Mouse (Mus musculus) embryonic facial prominence, embryonic 14.5 days (tissue): ENCODE data around the gene Rpl28. TPM values are rescaled to one million over a fixed set of nuclear protein-coding genes. Genes with fewer than 3 reads are reported as not detected.
"Not testable (repeated sequence)": the region's sequence is repeated elsewhere in the genome, so short reads cannot be mapped to it uniquely, and the experiment has no call there.

Experiments
- ATAC-seq: fragments of 200-750 bp; cut with Nextera tagmentation; 2 replicates; pipeline ENCODE4 v1.8.0; 2017; ENCODE audit warnings: low read depth, moderate number of reproducible peaks, moderate TSS enrichment
- DNase-seq: peaks from one replicate; pipeline ENCODE4 v3.0.0-alpha.2; 2015; ENCODE audit warnings: low spot score
- H3K27ac ChIP-seq: fragments of 300-500 bp; sonication (generic); replicated peaks from 2 replicates; pipeline ENCODE4 v1.5.1; 2014; ENCODE audit warnings: low read depth, mild to moderate bottlenecking, low read length, moderate library complexity
- H3K27me3 ChIP-seq: fragments of 300-500 bp; sonication (generic); replicated peaks from 2 replicates; pipeline ENCODE4 v1.6.1; 2014; ENCODE audit warnings: low read length; ENCODE audit not compliant: control insufficient read depth, insufficient read depth
- H3K36me3 ChIP-seq: fragments of 300-500 bp; sonication (generic); 2 replicates; pipeline ENCODE4 v1.6.1; 2014; ENCODE audit warnings: low read length, mixed read lengths; ENCODE audit not compliant: control insufficient read depth, insufficient read depth
- H3K4me1 ChIP-seq: fragments of 300-500 bp; sonication (generic); 2 replicates; pipeline ENCODE4 v1.6.1; 2014; ENCODE audit warnings: antibody characterized with exemption, low read length; ENCODE audit not compliant: control insufficient read depth, insufficient read depth
- H3K4me2 ChIP-seq: fragments of 300-500 bp; sonication (generic); 2 replicates; pipeline ENCODE4 v1.6.1; 2014; ENCODE audit warnings: low read depth, mild to moderate bottlenecking, low read length, moderate library complexity, mixed read lengths
- H3K4me3 ChIP-seq: fragments of 300-500 bp; sonication (generic); 2 replicates; pipeline ENCODE4 v1.5.1; 2014; ENCODE audit warnings: low read depth, mild to moderate bottlenecking, low read length
- H3K9ac ChIP-seq: fragments of 300-500 bp; sonication (generic); 2 replicates; pipeline ENCODE4 v1.6.1; 2014; ENCODE audit warnings: low read depth, mild to moderate bottlenecking, low read length, moderate library complexity, mixed read lengths
- H3K9me3 ChIP-seq: fragments of 300-500 bp; sonication (generic); 2 replicates; pipeline ENCODE4 v1.6.1; 2016; ENCODE audit warnings: low read length; ENCODE audit not compliant: control insufficient read depth
- WGBS: fragments of 180-500 bp; shearing (Covaris S2); extraction: QIAGEN DNeasy Blood & Tissue Kit; methylation state at CpG from one replicate; pipeline ENCODE4 v1.1.7; 2014; 5-methylcytosine and 5-hydroxymethylcytosine counted together
- polyA plus RNA-seq: library from polyadenylated mRNA; unstranded; fragments of >200 nt; fragmentation: Nextera tagmentation; extraction: Ambion mirVana; gene quantifications from 2 replicates; pipeline ENCODE4 v1.2.1, GENCODE M21; 2014

The Rpl28 gene
- polyA plus RNA-seq, 1 experiment from 2014 or later, result 300 TPM

DNA sequence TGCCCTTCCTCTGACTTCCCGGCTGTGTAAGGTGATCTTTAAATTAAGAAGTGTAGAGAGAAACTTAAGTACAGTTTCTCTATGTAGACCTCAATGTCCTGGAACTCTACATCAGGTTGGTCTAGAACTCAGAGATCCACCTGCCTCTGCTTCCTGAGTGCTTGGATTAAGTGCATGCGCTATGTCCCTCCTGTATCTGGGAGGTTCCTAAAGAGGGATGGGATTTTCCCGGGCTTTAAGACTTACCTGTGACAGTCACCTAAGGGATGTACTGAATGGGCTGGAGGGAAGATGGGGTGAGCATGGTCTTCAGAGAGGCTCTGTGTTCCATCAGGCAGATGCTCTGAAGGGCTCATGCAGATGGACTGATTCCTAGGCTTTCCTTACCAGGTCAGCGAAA, 1.0 kb downstream of the Rpl28 start:
- no peaks in the 10 kb centered on the region; the same call in 1 of the 2 replicates for H3K27me3 ChIP-seq
- no peaks in the 10 kb centered on the region for H3K9me3 ChIP-seq
- peaks cover 5% of the 10 kb centered on the region; the same call in 1 of the 2 replicates for H3K4me1 ChIP-seq
- DNase-seq (no peak), ATAC-seq (no peak)
- peak overlapping the region; percentile 95 for H3K4me2 ChIP-seq
- peak overlapping the region; percentile 99 for H3K9ac ChIP-seq
- H3K27ac ChIP-seq, result peak overlapping the region; percentile 96
- 43% methylated on average over 4 of the region's 4 CpGs for WGBS
- H3K4me3 ChIP-seq, result peak overlapping the region; percentile 91
- H3K36me3 ChIP-seq, result peaks cover 44% of the 10 kb centered on the region

DNA sequence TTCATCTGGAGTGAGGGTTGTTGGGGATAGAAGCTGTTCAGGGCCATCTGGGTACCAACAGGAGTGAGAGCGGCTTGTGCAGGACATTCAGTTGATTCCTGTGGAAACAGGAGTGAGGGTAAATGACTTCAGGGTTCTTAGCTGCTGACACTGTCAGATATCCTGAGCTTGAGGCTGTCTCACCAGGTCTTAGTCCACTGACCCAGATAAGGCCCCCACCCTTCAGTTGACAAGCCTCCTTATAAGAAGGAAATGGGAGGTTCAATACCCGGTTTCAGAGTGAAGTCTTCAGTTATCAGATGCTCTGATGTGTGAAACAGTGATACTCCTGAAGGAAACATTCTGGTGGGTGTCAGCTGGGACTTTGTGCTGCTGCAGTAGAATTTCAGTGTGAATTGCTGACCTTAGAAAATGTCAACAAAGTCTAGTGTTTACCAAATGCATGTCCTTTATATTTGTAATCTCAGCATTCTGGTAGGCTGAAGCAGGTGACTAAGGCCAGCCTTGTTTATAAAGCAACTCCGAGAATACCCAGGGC, 2.0 kb downstream of the Rpl28 start:
- Histone ChIP-seq H3K9ac (no peak overlapping the region), H3K36me3 (peaks cover 44% of the 10 kb centered on the region), H3K4me3 (no peak overlapping the region), H3K27ac (no peak overlapping the region), H3K9me3 (no peaks in the 10 kb centered on the region), H3K4me2 (peak overlapping the region; percentile 95; the same call in 1 of the 2 replicates), H3K27me3 (no peaks in the 10 kb centered on the region), H3K4me1 (0 out of 2 replicates have a peak, but pooled peaks cover 3% of the 10 kb centered on the region)
- no peak for ATAC-seq
- 81% methylated on average over 3 of the region's 3 CpGs for WGBS
- no peak for DNase-seq

DNA sequence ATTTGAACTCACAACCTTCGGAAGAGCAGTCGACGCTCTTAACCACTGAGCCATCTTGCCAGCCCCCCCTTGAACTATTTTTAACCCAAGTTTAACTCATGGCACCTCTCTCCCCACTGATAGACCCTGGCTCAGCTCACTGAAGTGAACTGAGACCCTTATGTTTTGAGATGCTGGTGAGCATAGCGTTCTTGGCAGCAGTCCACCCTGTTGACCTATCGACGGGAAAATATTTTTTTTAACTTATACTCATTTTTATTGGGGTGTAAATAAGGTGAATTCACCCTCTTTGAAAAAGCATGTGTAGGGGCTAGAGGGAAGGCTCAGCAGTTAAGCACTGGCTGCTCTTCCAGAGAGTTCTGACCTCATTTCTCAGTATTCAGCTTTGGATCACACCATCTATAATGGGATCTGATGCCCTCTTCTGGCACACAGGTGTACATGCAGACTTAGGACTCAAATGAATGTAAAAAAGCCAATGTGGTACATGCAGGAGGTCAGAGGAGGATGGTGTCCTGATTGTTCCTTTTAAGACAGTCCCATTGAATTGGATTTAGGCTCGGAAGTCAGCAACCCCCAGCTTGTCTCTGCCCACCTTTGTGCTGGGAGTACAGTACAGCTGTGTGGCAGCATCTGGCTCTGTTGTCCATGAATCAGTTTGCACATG, 3.2 kb downstream of the Rpl28 start:
- peaks cover 44% of the 10 kb centered on the region for H3K36me3 ChIP-seq

DNA sequence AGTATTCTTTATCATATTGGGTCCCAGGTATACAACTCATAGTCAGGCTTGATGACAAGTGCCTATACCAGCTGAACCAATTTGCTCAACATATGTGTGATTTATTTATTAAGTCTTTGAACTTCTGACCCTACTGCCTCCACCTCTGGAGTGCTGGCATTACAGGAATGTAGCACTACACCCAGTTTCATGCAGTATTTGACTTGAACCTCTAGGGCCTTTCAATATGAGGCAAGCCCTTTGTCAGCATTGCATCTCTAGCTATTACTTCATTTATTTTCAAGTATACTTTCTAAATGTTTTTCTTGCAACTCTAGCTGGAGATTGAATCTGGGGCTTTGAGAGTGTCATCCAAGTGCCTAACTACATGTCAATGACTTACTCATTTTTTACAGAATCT, 9.6 kb downstream of the Rpl28 start:
- H3K9ac ChIP-seq, result no peak overlapping the region
- no peak for DNase-seq
- H3K4me2 ChIP-seq, result no peak overlapping the region
- no peaks in the 10 kb centered on the region for H3K4me1 ChIP-seq
- no peak overlapping the region for H3K27ac ChIP-seq
- H3K36me3 ChIP-seq, result peaks cover 34% of the 10 kb centered on the region
- H3K9me3 ChIP-seq, result no peaks in the 10 kb centered on the region
- no peak for ATAC-seq
- no peaks in the 10 kb centered on the region for H3K27me3 ChIP-seq
- H3K4me3 ChIP-seq, result no peak overlapping the region

More for the DNA sequence above, 3.2 kb downstream of the Rpl28 start:
- no peak overlapping the region for H3K4me3 ChIP-seq
- H3K4me2 ChIP-seq, result no peak overlapping the region
- peak; percentile 62 for DNase-seq
- 70% methylated on average over 7 of the region's 7 CpGs for WGBS
- no peak overlapping the region for H3K27ac ChIP-seq
- no peaks in the 10 kb centered on the region for H3K9me3 ChIP-seq
- H3K4me1 ChIP-seq, result 0 out of 2 replicates have a peak, but pooled peaks cover 3% of the 10 kb centered on the region
- no peaks in the 10 kb centered on the region for H3K27me3 ChIP-seq
- H3K9ac ChIP-seq, result no peak overlapping the region
- ATAC-seq, result no peak; the same call in 1 of the 2 replicates

DNA sequence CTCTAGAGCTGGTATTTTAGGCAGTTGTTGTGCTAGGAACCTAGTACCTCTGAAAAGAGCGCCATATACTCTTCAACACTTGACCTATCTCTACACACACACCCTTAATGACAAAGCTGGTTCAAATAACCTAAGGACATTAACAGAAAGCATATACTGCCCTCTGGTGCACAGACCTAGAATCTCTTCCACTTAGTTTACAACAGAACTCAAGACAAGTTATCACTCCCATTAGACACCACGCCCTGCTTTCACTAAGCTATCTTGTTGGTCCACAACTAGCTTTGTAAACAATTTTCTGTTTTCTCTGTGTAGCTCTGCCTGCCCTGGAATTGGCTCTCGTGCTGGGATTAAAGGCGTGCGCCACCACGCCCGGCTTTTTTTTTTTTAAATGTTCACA, 14.0 kb downstream of the Rpl28 start:
- Histone ChIP-seq H3K9me3 (no peaks in the 10 kb centered on the region), H3K4me2 (no peak overlapping the region), H3K36me3 (peaks cover 58% of the 10 kb centered on the region), H3K4me1 (peaks cover 15% of the 10 kb centered on the region), H3K27ac (no peak overlapping the region), H3K4me3 (no peak overlapping the region), H3K9ac (no peak overlapping the region), H3K27me3 (no peaks in the 10 kb centered on the region)
- ATAC-seq (no peak), DNase-seq (peak; percentile 54)
- 87% methylated on average over 7 of the region's 7 CpGs for WGBS

DNA sequence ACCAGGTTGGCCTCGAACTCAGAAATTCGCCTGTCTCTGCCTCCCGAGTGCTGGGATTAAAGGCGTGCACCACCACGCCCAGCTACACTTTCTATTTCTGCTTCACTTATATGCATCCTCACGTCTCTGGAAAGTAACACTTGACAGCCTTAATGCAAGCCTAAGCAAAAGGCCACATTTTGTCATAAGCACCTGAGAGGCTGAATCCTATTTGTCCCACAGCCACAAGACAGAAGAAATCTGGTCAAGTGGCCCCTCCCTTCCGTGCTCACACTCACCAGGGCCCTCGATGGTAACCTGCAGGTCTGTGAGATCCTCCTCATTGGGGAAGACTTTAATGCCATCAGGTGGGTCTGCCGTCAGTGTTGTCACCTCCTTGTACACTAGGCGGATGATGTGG, 18.5 kb downstream of the Rpl28 start:
- H3K4me3 ChIP-seq, result peak overlapping the region; percentile 97
- peaks cover 43% of the 10 kb centered on the region for H3K36me3 ChIP-seq
- H3K4me1 ChIP-seq, result peaks cover 21% of the 10 kb centered on the region
- ATAC-seq, DNase-seq, H3K27me3 ChIP-seq, H3K9me3 ChIP-seq: not testable (repeated sequence)
- peak overlapping the region; percentile 99 for H3K9ac ChIP-seq
- H3K4me2 ChIP-seq, result peak overlapping the region; percentile 80
- WGBS, result 40% methylated on average over 10 of the region's 10 CpGs
- H3K27ac ChIP-seq, result peak overlapping the region; percentile 98; the same call in 1 of the 2 replicates

DNA sequence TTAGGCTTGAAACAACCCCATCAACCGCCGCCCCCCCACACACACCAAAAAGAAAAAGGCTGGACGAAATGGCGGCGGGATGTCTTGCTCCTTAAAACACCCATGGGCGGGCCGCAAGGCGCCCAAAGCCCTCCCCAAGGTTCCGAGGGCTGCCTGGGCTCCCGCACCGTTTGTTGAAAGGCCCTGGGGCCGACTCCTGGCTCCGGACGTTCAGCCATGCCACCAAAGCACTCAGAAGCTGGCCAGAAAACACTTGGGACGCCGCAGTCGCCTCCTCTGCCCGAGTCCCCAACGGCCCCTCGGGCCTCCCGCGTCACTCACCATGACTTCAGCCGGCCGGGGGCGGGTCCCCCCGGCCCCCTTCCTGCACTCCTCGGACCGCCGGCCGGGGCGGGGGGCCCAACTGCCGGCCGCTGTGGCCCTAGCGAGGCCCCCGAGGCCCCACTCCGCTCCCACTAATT, 19.2 kb downstream of the Rpl28 start:
- DNase-seq (peak; percentile 32), ATAC-seq (0 out of 2 replicates have a peak, but pooled peaks have one; percentile 1)
- H3K27me3 ChIP-seq, result no peaks in the 10 kb centered on the region
- H3K9me3 ChIP-seq, result no peaks in the 10 kb centered on the region
- WGBS, result 0% methylated on average over 15 of the region's 36 CpGs
- peaks cover 35% of the 10 kb centered on the region for H3K36me3 ChIP-seq
- H3K4me2 ChIP-seq, result peak overlapping the region; percentile 80
- peak overlapping the region; percentile 97 for H3K4me3 ChIP-seq
- peak overlapping the region; percentile 98 for H3K27ac ChIP-seq
- H3K4me1 ChIP-seq, result peaks cover 21% of the 10 kb centered on the region
- peak overlapping the region; percentile 99 for H3K9ac ChIP-seq

DNA sequence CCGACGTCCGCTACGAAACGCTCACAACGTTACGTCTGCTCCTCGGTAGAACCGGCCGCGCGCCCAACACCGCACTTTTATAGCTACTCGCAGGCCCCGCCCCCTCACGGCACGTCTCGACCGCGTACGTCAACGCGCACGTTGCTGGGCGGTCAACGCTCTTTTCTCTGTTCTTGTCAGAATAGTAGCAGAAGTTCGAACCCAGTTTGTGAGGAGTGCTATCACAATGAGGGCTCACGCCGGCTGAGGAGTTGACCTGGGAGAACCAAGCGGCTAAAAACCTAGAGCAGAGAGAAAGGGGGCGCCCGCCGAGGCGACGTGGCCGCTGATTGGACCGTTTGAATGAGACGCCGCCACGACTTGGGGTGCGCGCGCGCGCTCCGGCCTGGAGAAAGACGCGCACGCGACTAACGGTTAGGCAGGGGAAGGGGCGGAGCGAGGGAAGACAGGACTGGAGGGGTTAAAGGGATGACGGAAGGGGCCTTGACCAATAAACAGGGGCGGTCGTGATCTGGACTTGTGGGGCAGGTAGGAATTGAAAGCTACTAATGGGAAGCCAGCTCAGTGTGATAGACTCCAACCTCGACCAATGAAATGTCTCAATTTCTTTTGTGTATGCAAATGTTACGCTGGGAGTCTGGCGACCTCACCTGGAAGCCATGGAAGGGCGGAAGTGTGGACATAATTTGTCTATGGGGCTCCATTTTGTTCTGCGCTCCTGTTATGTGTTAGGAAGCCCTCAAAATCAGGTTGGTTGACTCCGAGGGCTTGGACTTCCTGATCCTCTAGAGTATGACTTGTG, 19.8 kb downstream of the Rpl28 start, which contains the start of gene Ube2s:
Gene Ube2s, minus strand, starts transcription at position 288 of the 802 bp plus-strand sequence.
- peaks cover 21% of the 10 kb centered on the region for H3K4me1 ChIP-seq
- peak; percentile 99 for ATAC-seq
- H3K27ac ChIP-seq, result peak within 1 kb of the TSS; percentile 98
- H3K9me3 ChIP-seq, result no peaks in the 10 kb centered on the region
- peak within 1 kb of the TSS; percentile 99 for H3K9ac ChIP-seq
- H3K4me3 ChIP-seq, result peak within 1 kb of the TSS; percentile 97
- peak within 1 kb of the TSS; percentile 80 for H3K4me2 ChIP-seq
- H3K27me3 ChIP-seq, result no peaks in the 10 kb centered on the region
- DNase-seq, result peak; percentile 100
- under 1% methylated on average over 59 of the region's 62 CpGs for WGBS
- H3K36me3 ChIP-seq, result peaks cover 29% of the 10 kb centered on the region
